Mouse (Mus musculus) G1E (cell line): ENCODE measurements around the gene Plce1. TPM values are rescaled to one million over a fixed set of nuclear protein-coding genes. Genes with fewer than 3 reads are reported as not detected.

Experiments used
- ATAC-seq: 2 replicates; pipeline ENCODE4 v1.8.0; 2016; ENCODE audit warnings: mild to moderate bottlenecking; ENCODE audit not compliant: insufficient number of reproducible peaks, poor library complexity, low FRiP score, severe bottlenecking; ENCODE audit errors: extremely low read depth
- DNase-seq: peaks from one replicate; pipeline ENCODE4 v3.0.0; 2012; ENCODE audit warnings: low spot score
- H3K27me3 ChIP-seq: 2 replicates; pipeline ENCODE4 v1.6.1; 2012; ENCODE audit warnings: mild to moderate bottlenecking, low read length, inconsistent platforms; ENCODE audit not compliant: insufficient read depth
- H3K36me3 ChIP-seq: replicated peaks from 2 replicates; pipeline ENCODE3; 2012; ENCODE audit warnings: mild to moderate bottlenecking, inconsistent platforms
- H3K4me1 ChIP-seq: 2 replicates; pipeline ENCODE4 v1.6.1; 2012; ENCODE audit warnings: low read depth, low read length, inconsistent platforms, mixed read lengths; ENCODE audit not compliant: insufficient read depth
- H3K4me3 ChIP-seq: 2 replicates; pipeline ENCODE4 v1.5.1; 2012; ENCODE audit warnings: low read depth, mild to moderate bottlenecking, inconsistent platforms, low read length, moderate library complexity, mixed read lengths
- H3K9me3 ChIP-seq: replicated peaks from 2 replicates; pipeline ENCODE4 v1.6.1; 2012; ENCODE audit warnings: inconsistent platforms
- CTCF ChIP-seq: IDR thresholded peaks from 2 replicates; pipeline ENCODE4 v1.5.1; 2012; ENCODE audit warnings: low read depth, low read length, inconsistent platforms, mixed read lengths
- GATA1 ChIP-seq: IDR thresholded peaks from 2 replicates; pipeline ENCODE4 v1.6.1; 2012; ENCODE audit warnings: borderline replicate concordance, low read length, inconsistent platforms, mixed read lengths
- GATA2 ChIP-seq: IDR thresholded peaks from 2 replicates; pipeline ENCODE4 v1.6.1; 2012; ENCODE audit warnings: low read depth, low read length, inconsistent platforms, borderline replicate concordance
- POLR2AphosphoS5 ChIP-seq: IDR thresholded peaks from 2 replicates; pipeline ENCODE4 v1.6.1; 2012; ENCODE audit warnings: low read depth, low read length, inconsistent platforms; ENCODE audit not compliant: insufficient replicate concordance
- TAL1 ChIP-seq: conservative IDR thresholded peaks from 2 replicates; pipeline ENCODE4 v1.6.1; 2012; ENCODE audit warnings: low read depth, low read length, inconsistent platforms, mixed read lengths
- polyA plus RNA-seq: library from polyadenylated mRNA; stranded (reverse); fragments of >175 nt; gene quantifications from 2 replicates; pipeline ENCODE4 v1.2.3, GENCODE M21; 2012
- total RNA-seq, 2 experiments: library from RNA; stranded (forward) in 1 of 2; stranded (reverse) in 1 of 2; fragments of 200-1000 nt in 1 of 2; fragments of >200 nt in 1 of 2; fragmentation: Nextera tagmentation in 1 of 2; gene quantifications; 2 replicates each; pipeline ENCODE4 v1.2.3; 2014 to 2017

Gene Plce1
- total and polyA plus RNA-seq, 3 experiments = 0.16 TPM; not detected in 2

DNA sequence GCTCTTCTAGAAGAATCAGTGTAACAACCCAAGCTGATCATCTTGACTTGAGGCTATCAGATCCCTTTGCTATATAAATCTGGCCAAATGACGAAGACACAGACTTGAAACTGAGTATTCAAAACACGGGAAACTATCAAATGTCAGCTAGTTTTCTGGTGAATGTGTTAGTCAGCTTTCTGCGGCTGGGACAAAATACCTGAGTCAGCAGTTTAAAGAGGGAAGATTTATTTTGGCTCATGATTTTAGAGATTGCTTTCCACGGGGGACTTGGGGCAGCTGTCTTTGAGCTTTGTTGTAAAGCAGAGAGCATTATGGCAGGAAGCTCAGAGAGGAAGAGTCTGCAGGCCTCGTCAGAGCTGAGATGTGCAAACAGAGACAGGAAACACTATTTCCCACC, 35.2 kb upstream of the Plce1 start:
- ATAC-seq = no peak

GRCm38 (mm10) chr19:38455228-38455627, 25.7 kb upstream of the Plce1 start:
- Histone ChIP-seq H3K36me3 (no peaks in the 10 kb centered on the region), H3K4me1 (no peaks in the 10 kb centered on the region), H3K27me3 (no peaks in the 10 kb centered on the region), H3K4me3 (no peak overlapping the region), H3K9me3 (peaks cover 7% of the 10 kb centered on the region)
- DNase-seq = no peak
- TF ChIP-seq GATA1 (no peak), POLR2AphosphoS5 (no peak), TAL1 (no peak), CTCF (no peak), GATA2 (no peak)
- no peak for ATAC-seq

More for the DNA sequence above, 35.2 kb upstream of the Plce1 start:
- no peaks in the 10 kb centered on the region for H3K4me1 ChIP-seq
- H3K27me3 ChIP-seq = peaks cover 10% of the 10 kb centered on the region; the same call in 1 of the 2 replicates
- no peak overlapping the region for H3K4me3 ChIP-seq
- TF ChIP-seq GATA2 (no peak), CTCF (no peak), GATA1 (no peak), POLR2AphosphoS5 (no peak), TAL1 (no peak)
- no peak for DNase-seq
- H3K36me3 ChIP-seq = no peaks in the 10 kb centered on the region
- H3K9me3 ChIP-seq = no peaks in the 10 kb centered on the region

DNA sequence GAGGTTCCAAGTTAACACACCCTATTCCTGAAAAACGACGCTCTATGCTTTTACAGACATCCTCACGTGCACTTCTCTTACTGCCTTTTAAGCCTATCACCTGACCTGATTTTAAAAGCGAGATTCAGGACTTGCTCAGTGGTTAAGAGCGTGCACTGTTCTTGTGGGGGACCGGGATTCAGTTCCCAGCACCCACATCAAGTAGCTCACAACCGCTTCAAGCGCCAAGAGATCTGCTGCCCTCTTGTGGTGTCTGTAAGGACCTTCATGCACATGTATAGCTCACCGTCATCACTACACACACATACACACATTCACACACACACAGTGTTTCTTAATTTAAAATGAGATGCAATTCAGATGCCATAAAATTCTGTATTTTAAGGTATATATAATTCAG, 21.9 kb upstream of the Plce1 start:
- ATAC-seq = no peak
- Histone ChIP-seq H3K27me3 (no peaks in the 10 kb centered on the region), H3K36me3 (no peaks in the 10 kb centered on the region), H3K9me3 (peaks cover 7% of the 10 kb centered on the region), H3K4me1 (no peaks in the 10 kb centered on the region), H3K4me3 (no peak overlapping the region)
- DNase-seq = no peak
- no peak for TF ChIP-seq GATA1
- no peak for TF ChIP-seq GATA2
- TF ChIP-seq CTCF = no peak

- H3K4me1 ChIP-seq = no peaks in the 10 kb centered on the region
- H3K4me3 ChIP-seq = no peak overlapping the region
- ATAC-seq = no peak
- H3K36me3 ChIP-seq = no peaks in the 10 kb centered on the region
- no peak for TF ChIP-seq CTCF
- TF ChIP-seq POLR2AphosphoS5 = no peak
- no peak for TF ChIP-seq TAL1
- TF ChIP-seq GATA1 = no peak
- TF ChIP-seq GATA2 = no peak
- H3K27me3 ChIP-seq = no peaks in the 10 kb centered on the region
- H3K9me3 ChIP-seq = peaks cover 7% of the 10 kb centered on the region
- no peak for DNase-seq
Observed at GRCm38 (mm10) chr19:38460696-38461095, 20.2 kb upstream of the Plce1 start.

DNA sequence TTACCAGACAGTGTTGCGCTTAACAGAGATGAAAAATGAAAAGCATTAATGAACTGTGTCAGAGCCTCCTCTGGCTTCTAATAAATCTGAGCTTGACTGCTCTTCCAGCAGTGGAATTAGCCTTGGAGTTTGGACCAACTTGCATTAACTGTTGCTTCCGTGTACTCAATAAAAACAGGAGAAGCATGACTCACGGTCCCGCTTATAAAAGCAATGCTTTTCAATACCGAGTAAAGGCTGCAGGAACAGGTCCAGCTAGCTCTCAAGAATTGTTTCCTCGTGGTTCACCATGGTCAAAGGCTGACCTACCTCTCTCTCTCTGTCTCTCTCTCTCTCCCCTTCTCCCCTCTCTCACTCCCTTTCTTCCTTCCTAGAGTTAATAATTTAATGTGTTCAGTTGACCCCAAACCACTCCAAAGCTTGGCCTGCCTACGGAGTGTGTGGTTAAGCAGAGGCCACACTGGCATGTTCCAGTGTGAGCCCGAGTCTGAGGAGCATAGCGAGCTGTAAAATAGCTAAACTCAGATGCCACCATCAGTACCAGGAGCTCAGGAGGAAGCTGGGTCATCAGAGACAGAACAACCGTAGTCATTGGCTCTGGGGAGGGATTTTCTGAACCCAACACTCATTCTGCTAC, 10.5 kb upstream of the Plce1 start:
- H3K4me1 ChIP-seq = no peaks in the 10 kb centered on the region
- ATAC-seq (no peak), DNase-seq (no peak)
- H3K27me3 ChIP-seq = peaks cover 2% of the 10 kb centered on the region
- H3K9me3 ChIP-seq = no peaks in the 10 kb centered on the region
- no peaks in the 10 kb centered on the region for H3K36me3 ChIP-seq
- H3K4me3 ChIP-seq = no peak overlapping the region
- TF ChIP-seq POLR2AphosphoS5 (no peak), TAL1 (no peak), GATA2 (no peak), GATA1 (no peak), CTCF (no peak)

DNA sequence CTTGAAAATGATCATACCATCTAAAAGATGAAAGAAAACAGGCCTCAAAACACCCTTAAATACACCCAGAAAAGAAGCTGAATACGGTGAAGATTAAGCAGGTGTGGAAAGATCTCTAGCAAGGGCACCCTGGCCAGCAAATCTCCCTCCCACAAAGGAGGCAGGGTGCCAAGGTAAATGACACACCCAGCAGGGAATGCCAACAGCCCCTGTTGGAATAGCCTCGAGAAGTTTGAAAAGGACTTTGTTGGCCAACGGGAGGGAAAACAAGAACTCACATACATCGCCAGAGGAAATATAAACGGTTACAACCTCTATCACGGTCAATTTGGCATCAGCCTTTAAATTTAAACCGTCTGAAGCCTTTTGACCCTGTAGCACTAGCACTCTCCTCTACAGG, 5.5 kb upstream of the Plce1 start:
- TF ChIP-seq GATA1 (no peak), POLR2AphosphoS5 (no peak), TAL1 (no peak), GATA2 (no peak), CTCF (no peak)
- Histone ChIP-seq H3K27me3 (no peaks in the 10 kb centered on the region), H3K4me3 (no peak overlapping the region), H3K9me3 (no peaks in the 10 kb centered on the region), H3K36me3 (no peaks in the 10 kb centered on the region), H3K4me1 (no peaks in the 10 kb centered on the region)
- no peak for DNase-seq
- ATAC-seq = no peak
